Mouse (Mus musculus): Measurements from ENCODE around the gene Cbarp. TPM values are rescaled to one million over a fixed set of nuclear protein-coding genes. Genes with fewer than 3 reads are reported as not detected.

The Cbarp gene
- polyA plus RNA-seq, 1 experiment = 285 TPM

DNA sequence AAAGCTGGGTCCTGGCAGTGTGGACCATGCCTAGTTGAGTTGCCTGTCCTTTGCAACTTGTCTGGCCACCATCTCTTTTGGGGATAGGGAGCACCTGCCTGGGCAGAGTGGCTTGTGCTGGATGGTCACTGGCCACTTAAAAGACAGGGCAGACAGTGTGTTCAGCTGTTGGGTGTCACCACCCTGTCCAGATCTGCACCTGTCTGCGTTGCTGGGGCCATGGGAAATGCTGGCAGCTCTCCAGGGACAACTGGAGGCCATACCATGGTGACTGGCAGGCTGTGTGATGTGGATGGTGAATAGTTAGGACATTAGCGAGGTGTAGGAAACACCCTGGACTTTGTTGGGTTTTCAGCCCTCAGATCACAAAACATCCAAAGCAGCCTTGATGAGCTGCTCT lies 20.5 kb downstream of the Cbarp start:
- peaks cover 3% of the 10 kb centered on the region for H3K4me1 ChIP-seq (ENCODE audit: control insufficient read depth, insufficient read depth, low read length)
- no peak overlapping the region for H3K4me3 ChIP-seq (ENCODE audit: insufficient read depth, low read length)
- TF ChIP-seq CTCF (IDR thresholded peaks at IDR 0.05; ENCODE audit: extremely low read depth, insufficient read depth, low read length) (no peak), POLR2A (IDR thresholded peaks at IDR 0.05; ENCODE audit: extremely low read depth, insufficient read depth, low read length) (no peak)
- no peak overlapping the region for H3K27ac ChIP-seq (ENCODE audit: insufficient read depth, low read length)

- no peak for TF ChIP-seq CTCF (IDR thresholded peaks at IDR 0.05; ENCODE audit: extremely low read depth, insufficient read depth, low read length)
- TF ChIP-seq POLR2A (IDR thresholded peaks at IDR 0.05; ENCODE audit: extremely low read depth, insufficient read depth, low read length) = no peak
- Histone ChIP-seq H3K27ac (ENCODE audit: insufficient read depth, low read length) (no peak overlapping the region), H3K4me1 (ENCODE audit: control insufficient read depth, insufficient read depth, low read length) (peaks cover 3% of the 10 kb centered on the region), H3K4me3 (ENCODE audit: insufficient read depth, low read length) (no peak overlapping the region)
These were observed 22.1 kb downstream of the Cbarp start for GRCm38 (mm10) chr10:80118552-80118951.

DNA sequence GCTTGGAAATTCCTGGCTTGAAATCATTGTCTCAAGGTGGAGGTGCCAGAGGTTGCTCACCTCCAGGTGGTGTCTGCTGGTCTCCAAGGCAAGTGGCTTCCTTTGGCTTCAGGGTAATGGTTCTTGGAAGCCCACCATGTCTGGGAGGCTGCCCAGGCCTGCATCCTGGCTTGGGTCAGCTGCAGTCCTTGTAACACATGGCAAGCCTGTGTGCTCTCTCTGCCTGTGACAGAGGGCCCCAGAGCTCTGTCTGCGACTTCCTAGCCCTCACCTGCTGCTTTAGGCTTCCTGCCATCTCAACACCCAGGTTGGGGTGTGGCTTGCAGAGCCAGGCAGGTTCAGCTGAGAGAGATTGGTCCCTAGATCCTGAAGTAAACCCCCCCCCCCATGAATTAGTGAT lies 22.9 kb downstream of the Cbarp start:
- Histone ChIP-seq H3K27ac (ENCODE audit: insufficient read depth, low read length) (no peak overlapping the region), H3K4me3 (ENCODE audit: insufficient read depth, low read length) (peak overlapping the region; percentile 71; the same call in 1 of the 2 replicates), H3K4me1 (ENCODE audit: control insufficient read depth, insufficient read depth, low read length) (peaks cover 3% of the 10 kb centered on the region)
- TF ChIP-seq POLR2A (IDR thresholded peaks at IDR 0.05; ENCODE audit: extremely low read depth, insufficient read depth, low read length) (no peak), CTCF (IDR thresholded peaks at IDR 0.05; ENCODE audit: extremely low read depth, insufficient read depth, low read length) (no peak)

DNA sequence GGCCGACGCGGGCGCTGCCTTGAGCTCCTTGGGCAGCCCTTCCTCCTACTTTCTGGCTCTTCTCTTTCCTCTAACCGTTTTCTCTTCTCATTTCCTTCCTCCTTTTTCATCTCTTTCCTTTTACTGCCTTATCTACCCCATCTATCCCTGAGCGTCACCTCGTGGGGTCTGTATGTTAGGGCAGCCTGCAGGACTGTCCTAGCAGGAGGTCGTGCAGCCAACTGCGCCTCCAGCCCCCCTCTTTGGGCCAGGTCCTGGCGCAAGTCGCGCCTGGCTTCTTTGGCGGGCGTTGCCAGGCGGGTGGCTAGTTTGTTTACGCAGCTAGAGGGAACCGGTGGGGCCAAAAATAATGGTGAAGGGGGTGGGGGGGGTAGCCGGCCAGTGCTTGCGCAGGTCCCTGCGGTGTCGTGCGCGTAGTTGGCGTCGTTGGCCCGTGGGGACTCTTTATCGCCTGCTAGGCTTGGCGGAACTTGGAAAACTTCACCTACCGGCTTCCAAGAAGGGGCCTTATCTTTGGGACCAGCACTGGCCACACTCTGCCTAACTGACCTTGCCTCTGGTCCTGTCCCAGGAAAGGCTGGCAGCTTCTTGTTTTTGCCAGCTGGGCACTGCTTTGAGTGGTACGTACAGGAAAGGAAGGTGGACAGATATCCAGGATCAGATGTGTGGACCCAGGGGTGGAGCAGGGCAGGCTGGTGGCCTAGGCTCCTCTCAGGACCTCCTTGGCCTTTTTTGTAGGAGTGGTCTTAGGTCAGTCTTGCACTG lies 23.5 kb downstream of the Cbarp start:
- H3K27ac ChIP-seq (ENCODE audit: insufficient read depth, low read length) = no peak overlapping the region; the same call in 1 of the 2 replicates
- peak overlapping the region; percentile 71 for H3K4me3 ChIP-seq (ENCODE audit: insufficient read depth, low read length)
- peaks cover 3% of the 10 kb centered on the region for H3K4me1 ChIP-seq (ENCODE audit: control insufficient read depth, insufficient read depth, low read length)
- TF ChIP-seq POLR2A (IDR thresholded peaks at IDR 0.05; ENCODE audit: extremely low read depth, insufficient read depth, low read length) (no peak), CTCF (IDR thresholded peaks at IDR 0.05; ENCODE audit: extremely low read depth, insufficient read depth, low read length) (no peak)

GRCm38 (mm10) chr10:80116563-80116926 lies 24.1 kb downstream of the Cbarp start:
- Histone ChIP-seq H3K27ac (ENCODE audit: insufficient read depth, low read length) (no peak overlapping the region), H3K4me3 (ENCODE audit: insufficient read depth, low read length) (peak overlapping the region; percentile 71), H3K4me1 (ENCODE audit: control insufficient read depth, insufficient read depth, low read length) (peaks cover 3% of the 10 kb centered on the region)
- TF ChIP-seq CTCF (IDR thresholded peaks at IDR 0.05; ENCODE audit: extremely low read depth, insufficient read depth, low read length) (no peak), POLR2A (IDR thresholded peaks at IDR 0.05; ENCODE audit: extremely low read depth, insufficient read depth, low read length) (no peak)

GRCm38 (mm10) chr10:80115944-80116335 lies 24.7 kb downstream of the Cbarp start:
- H3K27ac ChIP-seq (ENCODE audit: insufficient read depth, low read length) = 0 out of 2 replicates have a peak overlapping the region, but pooled peaks have one; percentile 15
- peaks cover 3% of the 10 kb centered on the region for H3K4me1 ChIP-seq (ENCODE audit: control insufficient read depth, insufficient read depth, low read length)
- no peak for TF ChIP-seq POLR2A (IDR thresholded peaks at IDR 0.05; ENCODE audit: extremely low read depth, insufficient read depth, low read length)
- peak overlapping the region; percentile 71 for H3K4me3 ChIP-seq (ENCODE audit: insufficient read depth, low read length)

DNA sequence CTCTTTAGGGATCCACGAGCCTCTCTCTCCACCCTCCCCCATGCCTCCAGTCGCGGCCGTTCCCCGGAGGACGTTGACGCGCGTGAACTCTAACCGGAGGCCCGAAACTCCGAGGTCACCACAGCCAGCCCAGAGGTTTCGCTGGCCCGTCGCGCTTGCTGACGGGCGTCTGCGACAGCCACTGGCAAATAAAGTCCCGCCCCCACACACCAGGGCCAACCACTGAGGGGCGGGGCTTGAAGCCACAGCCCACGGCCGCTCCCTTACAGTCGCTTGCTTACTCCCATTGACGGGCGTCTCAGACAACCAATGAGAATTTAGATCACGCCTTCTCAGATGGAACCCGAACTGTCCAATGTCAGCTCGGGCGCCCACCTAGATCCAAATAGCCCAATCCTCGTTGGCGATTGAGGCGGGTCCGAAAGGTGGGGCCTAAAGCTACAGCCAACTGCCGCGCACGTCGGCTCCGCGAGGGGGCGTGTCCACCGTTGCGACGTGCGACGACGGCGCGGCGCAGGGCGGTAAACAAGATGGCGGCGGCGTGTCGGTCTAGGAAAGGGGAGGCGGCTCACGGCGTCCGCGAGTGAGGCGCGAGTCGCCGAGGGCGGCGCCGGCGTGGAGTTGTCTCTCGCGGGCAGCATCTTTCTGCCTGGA lies 25.2 kb downstream of the Cbarp start, which contains the start of gene Stk11:
Gene Stk11 (plus strand): TSS at position 514 of the 654 bp plus-strand sequence.
- Histone ChIP-seq H3K4me1 (ENCODE audit: control insufficient read depth, insufficient read depth, low read length) (peaks cover 3% of the 10 kb centered on the region), H3K27ac (ENCODE audit: insufficient read depth, low read length) (peak within 1 kb of the TSS; percentile 68), H3K4me3 (ENCODE audit: insufficient read depth, low read length) (peak within 1 kb of the TSS; percentile 71)
- TF ChIP-seq CTCF (IDR thresholded peaks at IDR 0.05; ENCODE audit: extremely low read depth, insufficient read depth, low read length) (no peak), POLR2A (IDR thresholded peaks at IDR 0.05; ENCODE audit: extremely low read depth, insufficient read depth, low read length) (peak; percentile 61; the same call in 1 of the 2 replicates)

DNA sequence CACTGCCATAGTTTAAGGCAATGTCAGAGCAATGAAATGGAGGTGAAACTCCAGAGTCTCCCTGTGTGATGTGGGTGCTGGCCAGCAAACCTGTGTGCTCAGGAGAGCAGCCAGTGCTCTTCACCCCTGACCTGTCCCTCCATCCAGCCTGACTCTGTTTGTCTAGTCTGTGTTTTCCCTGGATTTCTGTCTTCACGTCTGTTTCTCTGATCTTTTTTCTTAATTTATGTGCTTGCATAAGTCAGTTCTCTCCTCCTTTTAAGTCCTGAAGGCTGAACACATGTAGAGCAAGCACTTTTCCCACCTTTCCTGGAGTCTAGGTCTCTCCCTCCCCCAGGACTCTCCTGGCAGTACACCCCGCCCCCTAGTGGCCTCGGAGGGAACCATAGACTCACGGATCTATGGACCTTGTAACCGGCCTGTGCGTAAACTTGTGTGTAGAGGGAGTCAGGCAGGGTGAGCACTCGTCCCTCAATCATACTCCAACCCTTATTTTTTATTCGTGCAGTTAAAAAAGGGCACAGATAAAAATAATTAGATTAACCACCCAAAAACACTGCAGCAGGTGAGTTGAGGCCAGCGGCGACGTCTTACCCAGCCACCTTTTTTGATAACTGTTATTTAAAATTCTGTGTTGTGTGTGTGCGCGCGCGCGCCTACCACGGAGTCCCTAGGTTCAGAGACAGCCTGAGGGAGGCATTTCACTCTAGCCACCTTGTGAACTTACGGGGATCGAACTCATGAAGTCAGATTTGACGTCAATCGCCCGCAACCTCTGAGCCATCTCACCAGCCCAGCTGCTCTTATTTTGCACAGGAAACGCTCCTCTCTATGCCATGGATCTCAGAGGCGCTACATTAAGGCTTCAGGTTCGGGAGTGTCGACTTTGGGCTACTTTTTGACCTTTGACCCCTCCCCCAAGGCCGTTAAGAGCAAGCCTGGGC lies 26.0 kb downstream of the Cbarp start:
- peaks cover 3% of the 10 kb centered on the region for H3K4me1 ChIP-seq (ENCODE audit: control insufficient read depth, insufficient read depth, low read length)
- peak; percentile 81 for TF ChIP-seq CTCF (IDR thresholded peaks at IDR 0.05; ENCODE audit: extremely low read depth, insufficient read depth, low read length)
- no peak for TF ChIP-seq POLR2A (IDR thresholded peaks at IDR 0.05; ENCODE audit: extremely low read depth, insufficient read depth, low read length)
- H3K4me3 ChIP-seq (ENCODE audit: insufficient read depth, low read length) = peak overlapping the region; percentile 41
- H3K27ac ChIP-seq (ENCODE audit: insufficient read depth, low read length) = peak overlapping the region; percentile 68

- Histone ChIP-seq H3K4me1 (ENCODE audit: control insufficient read depth, insufficient read depth, low read length) (no peaks in the 10 kb centered on the region), H3K27ac (ENCODE audit: insufficient read depth, low read length) (no peak overlapping the region), H3K4me3 (ENCODE audit: insufficient read depth, low read length) (no peak overlapping the region)
- no peak for TF ChIP-seq CTCF (IDR thresholded peaks at IDR 0.05; ENCODE audit: extremely low read depth, insufficient read depth, low read length)
- no peak for TF ChIP-seq POLR2A (IDR thresholded peaks at IDR 0.05; ENCODE audit: extremely low read depth, insufficient read depth, low read length)
These were observed 33.0 kb downstream of the Cbarp start for GRCm38 (mm10) chr10:80107678-80108077.
